9 mouse cellular contexts compared by ENCODE assay signal in the genomic region with DNA sequence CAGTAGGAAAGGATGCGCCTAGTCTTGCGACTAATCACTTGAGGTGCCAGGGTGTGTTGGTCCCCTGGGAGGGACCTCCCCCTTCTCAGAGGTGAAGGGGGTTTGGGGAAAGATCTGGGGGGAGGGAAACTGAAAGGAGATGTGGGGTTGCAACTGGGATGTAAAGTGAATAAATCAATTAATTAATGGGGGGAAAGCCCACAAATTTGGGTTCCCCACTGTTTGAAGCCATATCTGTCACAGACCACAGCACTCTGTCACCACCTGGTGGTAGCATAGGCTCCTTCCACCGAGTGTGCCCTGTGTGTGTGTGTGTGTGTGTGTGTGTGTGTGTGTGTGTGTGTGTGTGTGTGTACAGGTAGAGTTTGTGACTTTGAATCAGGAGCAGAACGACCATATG.
A peak's percentile ranks its signal among the peaks of the same experiment; 100 is the strongest.
DNase-seq lines count a peak whose midpoint lies in the region; ATAC-seq and TF ChIP-seq lines count a peak whose summit lies in the region.
"Had no signal": no experiment of that assay in that cellular context is flagged by ENCODE, and none has a peak within 500 bp of the region (broad histone marks: within the 10 kb centered on the region; RNA-seq: fewer than 3 reads in every experiment).

No protein-coding gene starts in this region.

- no peak overlapping the region for H3K27ac ChIP-seq in heart, adult 2 months
- no peak overlapping the region for H3K27ac ChIP-seq in neural tube, embryonic 15.5 days (replicated peaks)
- H3K27ac ChIP-seq in midbrain, embryonic 15.5 days: no peak overlapping the region

- no peaks in the 10 kb centered on the region for H3K27me3 ChIP-seq in heart, adult 2 months (ENCODE audit: control insufficient read depth, insufficient read depth, low read length)
- no peaks in the 10 kb centered on the region for H3K27me3 ChIP-seq in neural tube, embryonic 15.5 days (replicated peaks)
- H3K27me3 ChIP-seq in midbrain, embryonic 15.5 days (replicated peaks): no peaks in the 10 kb centered on the region

- TF ChIP-seq POLR2A in heart, adult 2 months (IDR thresholded peaks at IDR 0.05; ENCODE audit: insufficient read depth, low read depth, low read length): no peak

- DNase-seq in heart, adult 2 months: peak; percentile 34 to 41
- DNase-seq in heart, adult 9 months (ENCODE audit: low spot score in 2 of 2): no peak
- peak; percentile 47 for DNase-seq in neural tube, embryonic 10.5 days (ENCODE audit: extremely low spot score, low spot score)
- peak; percentile 77 for DNase-seq in cerebellum, adult 9-10 months
- DNase-seq in kidney, postnatal 4 days: peak; percentile 71 to 75
- DNase-seq in spleen, postnatal 4 days (ENCODE audit: low spot score in 2 of 2): peak; percentile 33 to 73

- no peak for ATAC-seq in neural tube, embryonic 15.5 days (ENCODE audit: low FRiP score)
- no peak for ATAC-seq in midbrain, embryonic 15.5 days (replicated peaks)

- TF ChIP-seq EP300 in heart, adult 2 months (IDR thresholded peaks at IDR 0.05; ENCODE audit: insufficient read depth, low read depth, low read length): 0 out of 2 replicates have a peak, but pooled peaks have one; percentile 48

- TF ChIP-seq CTCF in heart, adult 2 months (IDR thresholded peaks at IDR 0.05): peak; percentile 64

- H3K9ac ChIP-seq in heart, adult 2 months (ENCODE audit: low read depth, low read length): no peak overlapping the region
- no peak overlapping the region for H3K9ac ChIP-seq in neural tube, embryonic 15.5 days (replicated peaks)
- H3K9ac ChIP-seq in midbrain, embryonic 15.5 days: no peak overlapping the region

- no peak overlapping the region for H3K4me3 ChIP-seq in heart, adult 2 months
- H3K4me3 ChIP-seq in neural tube, embryonic 15.5 days (replicated peaks): no peak overlapping the region
- H3K4me3 ChIP-seq in midbrain, embryonic 15.5 days: no peak overlapping the region
- H3K4me3 ChIP-seq: megakaryocyte, embryonic 14.5 days had no signal

- peaks cover 1% of the 10 kb centered on the region; the same call in 1 of the 2 replicates for H3K4me1 ChIP-seq in heart, adult 2 months (ENCODE audit: control insufficient read depth, insufficient read depth, low read length)
- no peaks in the 10 kb centered on the region; the same call in 1 of the 2 replicates for H3K4me1 ChIP-seq in neural tube, embryonic 15.5 days
- H3K4me1 ChIP-seq in midbrain, embryonic 15.5 days: no peaks in the 10 kb centered on the region

- 52% methylated on average over 4 of the region's 4 CpGs for WGBS in heart, adult 2 months
- 53% methylated on average over 4 of the region's 4 CpGs for WGBS in neural tube, embryonic 15.5 days
- 54% methylated on average over 4 of the region's 4 CpGs for WGBS in midbrain, embryonic 15.5 days

- no peaks in the 10 kb centered on the region for H3K9me3 ChIP-seq in neural tube, embryonic 15.5 days (replicated peaks)
- no peaks in the 10 kb centered on the region for H3K9me3 ChIP-seq in midbrain, embryonic 15.5 days
- H3K9me3 ChIP-seq: megakaryocyte, embryonic 14.5 days had no signal

- H3K36me3 ChIP-seq in heart, adult 2 months (ENCODE audit: control insufficient read depth, insufficient read depth, low read length): no peaks in the 10 kb centered on the region
- no peaks in the 10 kb centered on the region for H3K36me3 ChIP-seq in neural tube, embryonic 15.5 days
- H3K36me3 ChIP-seq in midbrain, embryonic 15.5 days (replicated peaks): no peaks in the 10 kb centered on the region

- no peak overlapping the region for H3K4me2 ChIP-seq in neural tube, embryonic 15.5 days
- no peak overlapping the region for H3K4me2 ChIP-seq in midbrain, embryonic 15.5 days

- intact Hi-C loops in heart, adult 2 months (cut with DNase I): loop anchor here (1.0 to 10.0 kb wide), 3 partner anchors 132 to 659 kb away; no protein-coding TSS in a partner anchor

- H3K79me2 ChIP-seq in heart, adult 2 months (replicated peaks; ENCODE audit: control insufficient read depth, insufficient read depth, low read length): no peaks in the 10 kb centered on the region

Comparison
In these comparisons a context has a peak if more than half of its experiments do, and no peak if none do; other contexts are left out.
1. DNase-seq: peak in heart, adult 2 months (2 of 2), neural tube, embryonic 10.5 days (single experiment), cerebellum, adult 9-10 months (single experiment), kidney, postnatal 4 days (2 of 2) and spleen, postnatal 4 days (2 of 2); none in heart, adult 9 months (0 of 2).